Mouse (Mus musculus): Measurements from ENCODE around the gene Lrfn3.

DNA sequence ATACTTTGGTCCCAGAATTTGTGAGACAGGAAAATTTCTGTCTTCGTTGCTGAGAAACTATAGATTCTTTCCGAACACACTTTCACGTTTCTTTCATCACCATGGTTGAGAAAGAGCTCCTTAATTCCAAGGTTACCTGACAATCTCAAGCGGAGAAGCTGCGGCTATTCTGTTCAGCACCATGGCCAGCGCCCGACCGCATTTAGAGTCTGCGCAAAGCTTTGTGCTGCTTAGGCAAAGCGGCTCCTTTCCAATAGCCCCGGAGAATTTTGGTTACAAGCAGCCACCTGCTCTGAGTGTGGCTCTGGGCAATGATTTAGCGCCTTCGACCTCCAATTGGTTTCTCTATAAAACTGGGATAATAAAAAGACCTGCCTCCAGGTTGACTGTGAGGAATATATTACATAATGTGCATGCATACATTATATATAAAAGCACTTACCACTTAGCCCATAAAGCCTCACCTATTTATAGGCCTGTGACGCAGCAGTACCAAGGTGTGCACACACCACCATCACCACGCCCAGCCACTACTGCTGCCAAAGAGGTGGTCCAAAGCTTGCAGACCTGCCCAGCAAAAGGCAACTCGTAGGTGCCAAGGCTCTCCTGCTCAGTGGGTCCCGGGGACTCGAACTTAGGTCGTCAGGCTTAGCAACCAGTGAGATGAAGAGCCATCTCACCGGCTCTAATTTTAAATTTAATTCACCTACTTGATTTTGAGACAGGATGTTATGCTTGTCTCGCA lies 15.8 kb downstream of the Lrfn3 start:
- TF ChIP-seq CTCF (IDR thresholded peaks at IDR 0.05; ENCODE audit: insufficient read depth, low read depth, low read length) (no peak), POLR2A (IDR thresholded peaks at IDR 0.05; ENCODE audit: insufficient read depth, low read depth, low read length) (no peak)
